ENCODE assay signal across 22 mouse cellular contexts in genomic region chr2:25293706-25294105, GRCm38 (mm10). TPM values are rescaled to one million over a fixed set of nuclear protein-coding genes. Genes with fewer than 3 reads are reported as not detected.
DNase-seq lines count a peak whose midpoint lies in the region; TF ChIP-seq lines count a peak whose summit lies in the region.
"Had no signal": no experiment of that assay in that cellular context is flagged by ENCODE, and none has a peak within 500 bp of the region (broad histone marks: within the 10 kb centered on the region; RNA-seq: fewer than 3 reads in every experiment).

No protein-coding gene starts in this region.

- no peak overlapping the region for H3K4me3 ChIP-seq in layer of hippocampus, adult 2 months
- H3K4me3 ChIP-seq: embryonic facial prominence, embryonic 10.5 days; embryonic facial prominence, embryonic 12.5 days; forebrain, embryonic 13.5 days; forebrain, embryonic 15.5 days had no signal

- TF ChIP-seq CTCF in layer of hippocampus, adult 2 months (conservative IDR thresholded peaks at IDR 0.05): no peak

- H3K27ac ChIP-seq in layer of hippocampus, adult 2 months: peak overlapping the region; percentile 92; the same call in 1 of the 2 replicates
- H3K27ac ChIP-seq: embryonic facial prominence, embryonic 10.5 days; embryonic facial prominence, embryonic 12.5 days; forebrain, embryonic 13.5 days; forebrain, embryonic 15.5 days had no signal

- peak; percentile 69 for DNase-seq in cerebellum, adult 11-12 months
- DNase-seq in cerebellum, postnatal 4 days (ENCODE audit: low spot score in 2 of 2): no peak
- DNase-seq in cerebellum, adult 9-10 months: peak; percentile 62
- no peak for DNase-seq in cerebellum, adult 18-20 months
- DNase-seq in cerebellum, postnatal 10 days: peak; percentile 26 to 40
- DNase-seq in cerebellum, adult 11 months: no peak
- no peak for DNase-seq in layer of hippocampus, adult 2 months (ENCODE audit: low spot score in 2 of 2)
- DNase-seq in layer of hippocampus, postnatal 25 days (ENCODE audit: extremely low spot score in 1 of 2, low spot score in 1 of 2): no peak
- DNase-seq: adrenal gland, adult 8-10 months; adrenal gland, postnatal 14 days; adrenal gland, postnatal 36 days; B cell, adult 2 months; cerebellum, postnatal 36 days; forebrain, postnatal 0 days had no signal

RNA-seq across cellular contexts. Expression of gene Lrrc26, which starts 4.0 kb away (rescaled TPM):
- total RNA-seq in layer of hippocampus, adult 2 months (2021): not detected
- not detected for total RNA-seq in layer of hippocampus, postnatal 25 days (2021)
- total RNA-seq: adrenal gland, adult 18-20 months; adrenal gland, adult 8-10 months; adrenal gland, postnatal 14 days; adrenal gland, postnatal 36 days; CH12.LX; forebrain, postnatal 0 days; G1E; gastrocnemius, adult 18-20 months had no signal

RNA-seq across cellular contexts. Expression of gene Tmem210, which starts 5.8 kb away (rescaled TPM):
- total RNA-seq in layer of hippocampus, adult 2 months (2021): not detected
- total RNA-seq in layer of hippocampus, postnatal 25 days (2021): not detected
- total RNA-seq: adrenal gland, adult 18-20 months; adrenal gland, adult 8-10 months; adrenal gland, postnatal 14 days; adrenal gland, postnatal 36 days; CH12.LX; forebrain, postnatal 0 days; G1E; gastrocnemius, adult 18-20 months had no signal

RNA-seq across cellular contexts. Expression of gene Anapc2, which starts 21.4 kb away (rescaled TPM):
- total RNA-seq in layer of hippocampus, adult 2 months (2021): 10 to 100 TPM; 84.6 to 84.7 TPM
- 10 to 100 TPM; 85.1 to 86.5 TPM for total RNA-seq in layer of hippocampus, postnatal 25 days (2021)

RNA-seq across cellular contexts. Expression of gene Ssna1, which starts 21.5 kb away (rescaled TPM):
- total RNA-seq in layer of hippocampus, adult 2 months (2021): 10 to 100 TPM; 64.5 to 69.3 TPM
- total RNA-seq in layer of hippocampus, postnatal 25 days (2021): 10 to 100 TPM; 69.2 to 71.6 TPM

RNA-seq across cellular contexts. Expression of gene Grin1, which starts 25.3 kb away (rescaled TPM):
- total RNA-seq in layer of hippocampus, adult 2 months (2021): 100 to 1,000 TPM; 443 to 449 TPM
- total RNA-seq in layer of hippocampus, postnatal 25 days (2021): 100 to 1,000 TPM; 405 to 487 TPM
- total RNA-seq: gastrocnemius, adult 18-20 months had no signal

Comparison
In these comparisons a context has a peak if more than half of its experiments do, and no peak if none do; other contexts are left out.
1. DNase-seq: peak in cerebellum, adult 11-12 months (single experiment), cerebellum, adult 9-10 months (single experiment) and cerebellum, postnatal 10 days (2 of 2); none in cerebellum, postnatal 4 days (0 of 2), cerebellum, adult 18-20 months (0 of 2), cerebellum, adult 11 months (single experiment), layer of hippocampus, adult 2 months (0 of 2) and layer of hippocampus, postnatal 25 days (0 of 2).